Mouse (Mus musculus): ENCODE data around the gene Prss45. TPM values are rescaled to one million over a fixed set of nuclear protein-coding genes. Genes with fewer than 3 reads are reported as not detected.

The Prss45 gene
- polyA plus RNA-seq (2011; ENCODE audit: insufficient read depth, insufficient read length, low replicate concordance, missing spikeins), result not detected in 2 replicates

DNA sequence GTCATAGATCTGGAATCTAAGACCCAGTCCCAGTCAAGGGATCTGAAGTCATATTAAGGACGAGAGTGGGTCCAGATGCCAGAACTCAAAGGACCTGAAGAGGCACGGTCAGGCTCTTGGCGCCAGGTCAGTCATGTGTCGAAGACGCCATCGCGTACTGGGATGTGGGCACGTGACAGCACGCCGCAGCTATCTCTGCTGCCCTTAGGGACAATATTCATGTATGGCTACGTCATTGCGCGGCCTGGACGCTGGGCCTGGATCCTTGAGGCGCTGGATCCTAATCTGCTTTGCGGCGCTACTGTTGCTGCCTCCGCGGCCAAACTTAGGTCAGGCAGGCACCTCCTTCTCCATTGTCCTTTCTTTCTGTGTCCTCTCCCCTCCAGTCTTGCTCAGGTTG, at the start of gene Prss45:
TSS of gene Prss45 (plus strand) at position 178 of the 400 bp plus-strand sequence.
- no peak within 1 kb of the TSS for H3K27ac ChIP-seq (ENCODE audit: control insufficient read depth, insufficient read depth, low read depth, low read length, poor library complexity)
- TF ChIP-seq CTCF (IDR thresholded peaks at IDR 0.05; ENCODE audit: control insufficient read depth, insufficient read depth, low read length), result no peak
- no peak for TF ChIP-seq POLR2A (IDR thresholded peaks at IDR 0.05; ENCODE audit: borderline replicate concordance, control insufficient read depth, low read depth, low read length)
- WGBS, result 90% methylated on average over 19 of the region's 19 CpGs
- H3K4me1 ChIP-seq (ENCODE audit: control insufficient read depth, insufficient read depth, low read length), result no peaks in the 10 kb centered on the region
- H3K4me3 ChIP-seq (replicated peaks; ENCODE audit: control insufficient read depth, low read depth, low read length), result no peak within 1 kb of the TSS

DNA sequence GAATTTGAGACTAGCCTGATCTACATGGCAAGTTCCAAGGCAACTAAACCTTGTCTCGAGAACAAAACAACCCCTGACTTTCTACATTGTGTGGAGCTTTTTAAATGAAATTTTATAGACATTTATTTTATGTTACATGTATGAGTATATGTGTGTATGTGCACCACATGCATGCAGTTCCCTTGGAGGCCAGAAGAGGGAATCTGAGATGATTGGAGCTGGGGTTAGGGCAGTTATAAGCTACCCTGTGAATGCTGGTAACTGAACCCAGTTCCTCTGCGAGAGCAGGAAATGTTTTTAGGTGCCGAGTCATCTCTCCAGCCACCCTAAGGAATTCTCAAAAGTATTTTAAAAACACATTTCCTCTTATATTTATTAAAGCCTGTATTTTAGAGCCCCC, 46.2 kb upstream of the Prss45 start:
- no peak for TF ChIP-seq POLR2A (IDR thresholded peaks at IDR 0.05; ENCODE audit: borderline replicate concordance, control insufficient read depth, low read depth, low read length)
- no peak overlapping the region for H3K27ac ChIP-seq (ENCODE audit: control insufficient read depth, insufficient read depth, low read depth, low read length, poor library complexity)
- no peaks in the 10 kb centered on the region for H3K4me1 ChIP-seq (ENCODE audit: control insufficient read depth, insufficient read depth, low read length)
- no peak overlapping the region for H3K4me3 ChIP-seq (replicated peaks; ENCODE audit: control insufficient read depth, low read depth, low read length)
- 74% methylated on average over 3 of the region's 3 CpGs for WGBS

DNA sequence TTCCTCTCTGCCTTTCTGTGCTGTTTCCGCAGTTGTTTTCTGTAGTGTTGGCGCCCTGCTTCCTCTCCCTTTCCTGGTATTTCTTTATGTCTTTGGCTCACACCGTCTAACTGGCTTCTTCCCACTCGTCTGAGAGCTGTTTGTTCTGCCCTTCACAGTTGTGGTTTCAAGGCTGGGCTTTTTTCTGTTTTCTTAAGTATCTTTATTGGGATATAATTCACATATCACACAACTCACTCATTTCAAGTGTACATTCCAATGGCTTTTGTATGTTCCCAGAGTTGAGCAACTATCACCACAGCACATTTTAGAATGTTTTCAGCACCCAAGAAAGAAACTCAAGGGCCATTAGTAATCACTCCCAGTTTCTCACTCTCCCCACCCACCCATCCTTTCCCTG, 43.9 kb upstream of the Prss45 start:
- Histone ChIP-seq H3K27ac (ENCODE audit: control insufficient read depth, insufficient read depth, low read depth, low read length, poor library complexity) (no peak overlapping the region), H3K4me3 (replicated peaks; ENCODE audit: control insufficient read depth, low read depth, low read length) (no peak overlapping the region), H3K4me1 (ENCODE audit: control insufficient read depth, insufficient read depth, low read length) (no peaks in the 10 kb centered on the region; the same call in 1 of the 2 replicates)
- WGBS, result 57% methylated on average over 4 of the region's 4 CpGs
- TF ChIP-seq CTCF (IDR thresholded peaks at IDR 0.05; ENCODE audit: control insufficient read depth, insufficient read depth, low read length) (no peak), POLR2A (IDR thresholded peaks at IDR 0.05; ENCODE audit: borderline replicate concordance, control insufficient read depth, low read depth, low read length) (no peak)

DNA sequence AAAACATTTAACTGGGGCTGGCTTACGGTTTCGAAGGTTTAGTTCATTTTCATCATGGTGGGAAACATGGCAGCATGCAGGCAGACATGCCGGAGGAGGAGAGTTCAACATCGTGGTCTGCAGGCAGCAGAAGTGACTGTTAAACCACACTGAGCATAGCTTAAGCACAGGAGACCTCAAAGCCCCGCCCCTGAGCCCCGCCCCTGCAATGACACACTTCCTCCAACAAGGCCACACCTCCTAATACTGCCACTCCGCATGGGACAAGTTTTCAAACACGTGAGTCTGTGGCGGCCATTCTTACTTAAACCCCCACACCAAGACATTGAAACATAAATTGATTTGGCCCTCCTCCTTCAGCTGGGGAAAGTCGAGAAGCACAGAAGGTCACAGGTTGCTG, 37.4 kb upstream of the Prss45 start:
- no peaks in the 10 kb centered on the region; the same call in 1 of the 2 replicates for H3K4me1 ChIP-seq (ENCODE audit: control insufficient read depth, insufficient read depth, low read length)
- no peak for TF ChIP-seq POLR2A (IDR thresholded peaks at IDR 0.05; ENCODE audit: borderline replicate concordance, control insufficient read depth, low read depth, low read length)
- TF ChIP-seq CTCF (IDR thresholded peaks at IDR 0.05; ENCODE audit: control insufficient read depth, insufficient read depth, low read length), result no peak
- 66% methylated on average over 10 of the region's 10 CpGs for WGBS
- no peak overlapping the region for H3K4me3 ChIP-seq (replicated peaks; ENCODE audit: control insufficient read depth, low read depth, low read length)
- H3K27ac ChIP-seq (ENCODE audit: control insufficient read depth, insufficient read depth, low read depth, low read length, poor library complexity), result no peak overlapping the region

DNA sequence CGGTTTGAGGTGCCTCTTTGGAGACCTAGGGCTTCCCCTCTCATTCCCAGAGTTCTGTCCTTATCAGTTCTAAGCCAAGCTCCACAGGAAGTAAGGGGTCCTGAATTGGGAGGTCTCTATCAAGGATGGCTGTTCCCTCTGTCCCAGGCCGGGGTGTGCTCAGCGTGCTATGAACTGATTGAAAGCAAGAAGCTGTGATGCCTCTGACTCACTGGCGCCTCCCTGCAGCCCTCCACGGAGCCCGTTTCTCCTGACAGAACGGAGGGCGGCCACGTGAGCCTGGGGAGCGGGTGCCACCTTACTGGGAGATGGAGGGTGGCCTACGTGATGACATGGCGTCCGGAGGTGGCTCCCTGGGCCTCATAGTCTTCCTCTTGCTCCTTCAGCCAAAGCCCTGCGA, 36.5 kb upstream of the Prss45 start, which contains the start of gene Prss42:
TSS of gene Prss42 (plus strand) at position 301 of the 400 bp plus-strand sequence.
- Histone ChIP-seq H3K4me1 (ENCODE audit: control insufficient read depth, insufficient read depth, low read length) (no peaks in the 10 kb centered on the region; the same call in 1 of the 2 replicates), H3K27ac (ENCODE audit: control insufficient read depth, insufficient read depth, low read depth, low read length, poor library complexity) (no peak within 1 kb of the TSS), H3K4me3 (replicated peaks; ENCODE audit: control insufficient read depth, low read depth, low read length) (no peak within 1 kb of the TSS)
- 91% methylated on average over 14 of the region's 14 CpGs for WGBS
- no peak for TF ChIP-seq CTCF (IDR thresholded peaks at IDR 0.05; ENCODE audit: control insufficient read depth, insufficient read depth, low read length)
- TF ChIP-seq POLR2A (IDR thresholded peaks at IDR 0.05; ENCODE audit: borderline replicate concordance, control insufficient read depth, low read depth, low read length), result no peak

DNA sequence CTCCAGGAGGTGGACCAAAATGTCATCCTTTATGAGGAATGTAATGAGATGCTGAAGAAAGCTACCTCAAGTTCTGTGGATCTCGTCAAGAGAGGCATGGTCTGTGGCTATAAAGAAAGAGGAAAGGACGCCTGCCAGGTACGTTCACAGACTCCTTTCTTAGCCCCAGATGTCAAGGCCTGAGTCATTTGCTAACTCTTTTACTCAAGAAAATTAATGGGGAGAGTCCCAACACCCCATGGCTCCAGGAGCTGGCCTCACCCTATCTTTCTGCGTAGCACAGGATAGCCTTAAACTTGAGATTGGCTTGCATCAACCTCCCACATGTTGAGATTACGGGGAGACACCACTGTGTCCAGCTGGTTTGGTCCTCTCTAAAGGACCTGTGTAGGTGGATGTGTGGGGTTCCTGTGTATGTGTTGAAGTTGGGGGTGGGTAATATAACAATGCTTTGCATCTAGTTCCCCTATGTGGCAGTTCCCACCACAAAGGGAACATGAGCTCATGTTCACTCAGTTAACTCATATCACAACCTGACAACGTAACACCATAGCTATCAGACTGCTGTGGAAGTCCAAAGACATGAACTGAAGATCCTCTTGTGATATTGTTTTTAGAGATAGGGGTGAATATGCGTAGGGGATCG, 33.4 kb upstream of the Prss45 start:
- H3K4me1 ChIP-seq (ENCODE audit: control insufficient read depth, insufficient read depth, low read length), result peaks cover 1% of the 10 kb centered on the region; the same call in 1 of the 2 replicates
- H3K4me3 ChIP-seq (replicated peaks; ENCODE audit: control insufficient read depth, low read depth, low read length), result no peak overlapping the region
- TF ChIP-seq CTCF (IDR thresholded peaks at IDR 0.05; ENCODE audit: control insufficient read depth, insufficient read depth, low read length) (no peak), POLR2A (IDR thresholded peaks at IDR 0.05; ENCODE audit: borderline replicate concordance, control insufficient read depth, low read depth, low read length) (no peak)
- WGBS, result 78% methylated on average over 8 of the region's 8 CpGs
- no peak overlapping the region for H3K27ac ChIP-seq (ENCODE audit: control insufficient read depth, insufficient read depth, low read depth, low read length, poor library complexity)

DNA sequence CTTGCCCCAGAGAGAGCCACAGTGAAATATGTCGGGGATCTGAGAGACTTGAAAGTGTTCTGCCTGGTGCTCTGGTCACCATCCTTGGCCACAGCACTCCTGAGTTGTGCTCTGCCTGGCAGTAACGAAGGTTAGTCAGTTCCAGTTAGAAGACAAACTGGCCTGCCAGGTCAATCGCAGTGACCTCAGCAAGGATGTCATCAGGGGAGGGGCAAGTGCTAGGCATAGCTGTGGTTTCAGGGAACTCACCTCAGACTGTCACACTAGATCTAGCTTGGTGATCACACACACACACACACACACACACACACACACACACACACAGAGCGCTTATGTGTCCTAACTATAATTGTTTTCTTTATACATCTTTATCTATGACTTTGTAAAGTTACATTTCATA, 31.1 kb upstream of the Prss45 start:
- H3K27ac ChIP-seq (ENCODE audit: control insufficient read depth, insufficient read depth, low read depth, low read length, poor library complexity), result no peak overlapping the region
- TF ChIP-seq CTCF (IDR thresholded peaks at IDR 0.05; ENCODE audit: control insufficient read depth, insufficient read depth, low read length) (no peak), POLR2A (IDR thresholded peaks at IDR 0.05; ENCODE audit: borderline replicate concordance, control insufficient read depth, low read depth, low read length) (no peak)
- WGBS, result 47% methylated on average over 4 of the region's 4 CpGs
- H3K4me3 ChIP-seq (replicated peaks; ENCODE audit: control insufficient read depth, low read depth, low read length), result no peak overlapping the region
- peaks cover 1% of the 10 kb centered on the region; the same call in 1 of the 2 replicates for H3K4me1 ChIP-seq (ENCODE audit: control insufficient read depth, insufficient read depth, low read length)

DNA sequence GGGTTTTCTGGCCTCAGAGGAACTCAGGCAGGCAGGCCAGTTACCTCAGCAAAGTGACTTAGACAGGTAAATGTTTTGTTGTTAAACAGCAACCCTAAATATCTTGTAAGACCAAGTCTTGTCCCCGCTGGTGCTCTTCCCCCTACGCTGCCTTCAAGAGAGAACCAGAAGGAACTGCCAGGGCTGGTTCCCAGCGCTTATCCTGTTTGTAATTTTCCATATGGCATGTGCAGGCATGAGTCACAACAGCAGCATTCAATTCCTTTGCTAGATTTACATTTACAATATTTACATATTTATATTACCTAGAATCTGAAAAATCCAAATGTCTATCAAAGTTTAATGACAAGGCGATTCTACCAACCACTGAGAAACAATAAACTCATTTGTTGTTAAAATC, 24.3 kb upstream of the Prss45 start:
- TF ChIP-seq POLR2A (IDR thresholded peaks at IDR 0.05; ENCODE audit: borderline replicate concordance, control insufficient read depth, low read depth, low read length), result no peak
- TF ChIP-seq CTCF (IDR thresholded peaks at IDR 0.05; ENCODE audit: control insufficient read depth, insufficient read depth, low read length), result no peak
- no peaks in the 10 kb centered on the region for H3K4me1 ChIP-seq (ENCODE audit: control insufficient read depth, insufficient read depth, low read length)
- no peak overlapping the region for H3K27ac ChIP-seq (ENCODE audit: control insufficient read depth, insufficient read depth, low read depth, low read length, poor library complexity)
- 84% methylated on average over 4 of the region's 4 CpGs for WGBS
- no peak overlapping the region for H3K4me3 ChIP-seq (replicated peaks; ENCODE audit: control insufficient read depth, low read depth, low read length)

Measured in bone marrow, adult 2 months (tissue).